Mouse (Mus musculus) G1E (cell line): ENCODE data around the gene Adipor2. TPM values are rescaled to one million over a fixed set of nuclear protein-coding genes. Genes with fewer than 3 reads are reported as not detected.

ENCODE experiments used
- ATAC-seq: 2 replicates; pipeline ENCODE4 v1.8.0; 2016; ENCODE audit warnings: mild to moderate bottlenecking; ENCODE audit not compliant: insufficient number of reproducible peaks, poor library complexity, low FRiP score, severe bottlenecking; ENCODE audit errors: extremely low read depth
- DNase-seq: peaks from one replicate; pipeline ENCODE4 v3.0.0; 2012; ENCODE audit warnings: low spot score
- H3K27me3 ChIP-seq: 2 replicates; pipeline ENCODE4 v1.6.1; 2012; ENCODE audit warnings: mild to moderate bottlenecking, low read length, inconsistent platforms; ENCODE audit not compliant: insufficient read depth
- H3K36me3 ChIP-seq: replicated peaks from 2 replicates; pipeline ENCODE3; 2012; ENCODE audit warnings: mild to moderate bottlenecking, inconsistent platforms
- H3K4me1 ChIP-seq: 2 replicates; pipeline ENCODE4 v1.6.1; 2012; ENCODE audit warnings: low read depth, low read length, inconsistent platforms, mixed read lengths; ENCODE audit not compliant: insufficient read depth
- H3K4me3 ChIP-seq: 2 replicates; pipeline ENCODE4 v1.5.1; 2012; ENCODE audit warnings: low read depth, mild to moderate bottlenecking, inconsistent platforms, low read length, moderate library complexity, mixed read lengths
- H3K9me3 ChIP-seq: replicated peaks from 2 replicates; pipeline ENCODE4 v1.6.1; 2012; ENCODE audit warnings: inconsistent platforms
- CTCF ChIP-seq: IDR thresholded peaks from 2 replicates; pipeline ENCODE4 v1.5.1; 2012; ENCODE audit warnings: low read depth, low read length, inconsistent platforms, mixed read lengths
- GATA1 ChIP-seq: IDR thresholded peaks from 2 replicates; pipeline ENCODE4 v1.6.1; 2012; ENCODE audit warnings: borderline replicate concordance, low read length, inconsistent platforms, mixed read lengths
- GATA2 ChIP-seq: IDR thresholded peaks from 2 replicates; pipeline ENCODE4 v1.6.1; 2012; ENCODE audit warnings: low read depth, low read length, inconsistent platforms, borderline replicate concordance
- POLR2AphosphoS5 ChIP-seq: IDR thresholded peaks from 2 replicates; pipeline ENCODE4 v1.6.1; 2012; ENCODE audit warnings: low read depth, low read length, inconsistent platforms; ENCODE audit not compliant: insufficient replicate concordance
- TAL1 ChIP-seq: conservative IDR thresholded peaks from 2 replicates; pipeline ENCODE4 v1.6.1; 2012; ENCODE audit warnings: low read depth, low read length, inconsistent platforms, mixed read lengths
- polyA plus RNA-seq: library from polyadenylated mRNA; stranded (reverse); fragments of >175 nt; gene quantifications from 2 replicates; pipeline ENCODE4 v1.2.3, GENCODE M21; 2012
- total RNA-seq, 2 experiments: library from RNA; stranded (forward) in 1 of 2; stranded (reverse) in 1 of 2; fragments of 200-1000 nt in 1 of 2; fragments of >200 nt in 1 of 2; fragmentation: Nextera tagmentation in 1 of 2; gene quantifications; 2 replicates each; pipeline ENCODE4 v1.2.3; 2014 to 2017

Gene Adipor2
- total and polyA plus RNA-seq, 3 experiments = 28.2 to 129 (median 97.8) TPM

GRCm38 (mm10) chr6:119405310-119405709, 12.2 kb downstream of the Adipor2 start:
- no peak for TF ChIP-seq TAL1
- TF ChIP-seq GATA2 = no peak
- no peak for TF ChIP-seq GATA1
- TF ChIP-seq POLR2AphosphoS5 = no peak
- no peak for TF ChIP-seq CTCF
- ATAC-seq = no peak
- no peaks in the 10 kb centered on the region for H3K36me3 ChIP-seq
- peaks cover 12% of the 10 kb centered on the region for H3K4me1 ChIP-seq
- no peak for DNase-seq
- H3K9me3 ChIP-seq = no peaks in the 10 kb centered on the region
- H3K27me3 ChIP-seq = peaks cover 22% of the 10 kb centered on the region
- H3K4me3 ChIP-seq = no peak overlapping the region

- no peaks in the 10 kb centered on the region for H3K36me3 ChIP-seq
- TF ChIP-seq GATA1 (no peak), CTCF (no peak), GATA2 (no peak), TAL1 (no peak), POLR2AphosphoS5 (no peak)
- peaks cover 18% of the 10 kb centered on the region for H3K27me3 ChIP-seq
- no peak for DNase-seq
- H3K9me3 ChIP-seq = no peaks in the 10 kb centered on the region
- H3K4me3 ChIP-seq = no peak overlapping the region
- peaks cover 12% of the 10 kb centered on the region for H3K4me1 ChIP-seq
- ATAC-seq = no peak
Measured at GRCm38 (mm10) chr6:119404854-119405253, 12.7 kb downstream of the Adipor2 start.

GRCm38 (mm10) chr6:119402976-119403375, 14.5 kb downstream of the Adipor2 start:
- Histone ChIP-seq H3K4me1 (peaks cover 12% of the 10 kb centered on the region), H3K4me3 (no peak overlapping the region), H3K36me3 (no peaks in the 10 kb centered on the region), H3K27me3 (peaks cover 15% of the 10 kb centered on the region; the same call in 1 of the 2 replicates), H3K9me3 (no peaks in the 10 kb centered on the region)
- ATAC-seq (peak; percentile 15; the same call in 1 of the 2 replicates), DNase-seq (no peak)
- TF ChIP-seq CTCF = no peak
- TF ChIP-seq GATA1 = no peak
- no peak for TF ChIP-seq POLR2AphosphoS5
- no peak for TF ChIP-seq TAL1
- no peak for TF ChIP-seq GATA2

GRCm38 (mm10) chr6:119401545-119402304, 15.8 kb downstream of the Adipor2 start:
- DNase-seq = no peak
- Histone ChIP-seq H3K4me1 (peaks cover 12% of the 10 kb centered on the region), H3K36me3 (no peaks in the 10 kb centered on the region), H3K4me3 (no peak overlapping the region), H3K9me3 (no peaks in the 10 kb centered on the region), H3K27me3 (peaks cover 18% of the 10 kb centered on the region; the same call in 1 of the 2 replicates)
- ATAC-seq = peak; percentile 8; the same call in 1 of the 2 replicates
- TF ChIP-seq GATA2 (no peak), GATA1 (no peak), CTCF (no peak), POLR2AphosphoS5 (no peak), TAL1 (no peak)

GRCm38 (mm10) chr6:119400649-119401048, 16.9 kb downstream of the Adipor2 start:
- DNase-seq = no peak
- TF ChIP-seq CTCF (no peak), POLR2AphosphoS5 (no peak), GATA2 (no peak), TAL1 (no peak), GATA1 (no peak)
- H3K27me3 ChIP-seq = peaks cover 12% of the 10 kb centered on the region; the same call in 1 of the 2 replicates
- H3K9me3 ChIP-seq = no peaks in the 10 kb centered on the region
- no peak for ATAC-seq
- no peak overlapping the region for H3K4me3 ChIP-seq
- no peaks in the 10 kb centered on the region for H3K36me3 ChIP-seq
- peaks cover 19% of the 10 kb centered on the region for H3K4me1 ChIP-seq

- Histone ChIP-seq H3K36me3 (no peaks in the 10 kb centered on the region), H3K4me3 (no peak overlapping the region), H3K9me3 (no peaks in the 10 kb centered on the region), H3K4me1 (peaks cover 25% of the 10 kb centered on the region), H3K27me3 (peaks cover 9% of the 10 kb centered on the region; the same call in 1 of the 2 replicates)
- TF ChIP-seq CTCF = no peak
- no peak for TF ChIP-seq POLR2AphosphoS5
- no peak for TF ChIP-seq TAL1
- DNase-seq = no peak
- no peak for ATAC-seq
Measured at GRCm38 (mm10) chr6:119399371-119399770, 18.1 kb downstream of the Adipor2 start.
